Mouse (Mus musculus) adrenal gland, postnatal 36 days (tissue): ENCODE data around the gene Dip2b. TPM values are rescaled to one million over a fixed set of nuclear protein-coding genes. Genes with fewer than 3 reads are reported as not detected.
"Not testable (repeated sequence)": the region's sequence is repeated elsewhere in the genome, so short reads cannot be mapped to it uniquely, and the experiment has no call there.

Experiments
- DNase-seq, 2 experiments: peaks; one replicate each; pipeline ENCODE4 v3.0.0; 2021; ENCODE audit warnings: mixed read lengths in 1 of 2
- total RNA-seq, 2 experiments: library from RNA; stranded (reverse); gene quantifications; 2 replicates each; pipeline ENCODE4 v1.2.3; 2021

Gene Dip2b
- total RNA-seq, 2 experiments from 2014 or later = 15.7 to 17.6 TPM

- not testable (repeated sequence) for DNase-seq
Observed at GRCm38 (mm10) chr15:100260351-100260750, 221.9 kb downstream of the Dip2b start.

DNA sequence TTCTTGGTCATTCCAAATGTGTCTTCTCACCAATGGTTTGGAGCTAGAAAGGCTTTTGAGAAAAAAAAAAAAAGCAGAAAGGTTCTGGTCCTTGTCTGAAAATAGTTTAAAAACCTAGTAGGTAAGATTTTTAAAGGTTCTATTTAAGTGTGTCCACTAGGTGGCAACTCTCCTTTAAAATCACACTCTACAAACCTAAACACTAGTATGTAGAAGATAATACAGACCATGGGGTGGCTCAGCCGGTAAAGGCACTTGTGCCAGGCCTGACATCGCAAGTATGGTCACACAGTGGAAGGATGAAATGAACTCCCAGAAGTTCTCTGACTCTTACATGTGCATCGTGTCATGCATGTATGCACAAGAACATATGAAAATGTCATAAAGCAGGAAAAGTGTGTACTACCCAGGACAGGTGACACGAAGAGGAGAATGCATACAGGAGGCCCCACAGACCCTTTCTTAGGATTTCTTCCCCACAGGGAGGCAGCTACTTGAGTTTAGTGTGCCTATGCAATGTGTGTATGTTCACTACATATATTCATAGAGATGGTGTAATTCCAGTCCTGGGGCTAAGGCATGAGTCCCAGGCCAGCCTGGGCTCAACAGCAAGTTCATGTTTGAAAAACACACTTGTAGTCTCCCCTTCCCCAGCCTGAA is 224.9 kb downstream of the Dip2b start:
- DNase-seq = peak in 1 of 2 experiments; percentile 8

GRCm38 (mm10) chr15:100265586-100266325 is 227.3 kb downstream of the Dip2b start:
- DNase-seq = no peak

- no peak for DNase-seq
Observed at GRCm38 (mm10) chr15:100268916-100269315, 230.5 kb downstream of the Dip2b start.

Other genes with a start within 250 kb of the Dip2b start
- 10 to 100 TPM; 42.1 to 43.0 TPM for gene Lima1, start 163.2 kb upstream of the Dip2b start, total RNA-seq
- gene Fam186a, start 71.6 kb upstream of the Dip2b start, total RNA-seq = under 1 TPM; 0.13 to 0.23 TPM
- 10 to 100 TPM; 85.8 to 91.6 TPM for gene Larp4, start 68.6 kb upstream of the Dip2b start, total RNA-seq
- 10 to 100 TPM; 49.1 to 75.3 TPM for gene Atf1, start 189.2 kb downstream of the Dip2b start, total RNA-seq
- not detected for gene Tmprss12, start 242.2 kb downstream of the Dip2b start, total RNA-seq